Mouse (Mus musculus) granulocyte monocyte progenitor cell, adult 5-6 weeks (primary cell): Measurements from ENCODE around the gene Wdr54. TPM values are rescaled to one million over a fixed set of nuclear protein-coding genes. Genes with fewer than 3 reads are reported as not detected.

Source experiments
- ATAC-seq: replicated peaks from 2 replicates; pipeline ENCODE4 v1.8.0; 2016; ENCODE audit warnings: mild to moderate bottlenecking, moderate TSS enrichment, inconsistent platforms; ENCODE audit not compliant: poor library complexity, severe bottlenecking
- total RNA-seq, 2 experiments: library from RNA; stranded (forward) in 1 of 2; stranded (reverse) in 1 of 2; fragments of 200-712, 200-1000 nt in 1 of 2; fragments of >200 nt in 1 of 2; fragmentation: Nextera tagmentation in 1 of 2; gene quantifications; 2 replicates each; pipeline ENCODE4 v1.2.3; 2014 to 2017

Gene Wdr54
- total RNA-seq, 2 experiments from 2014 or later: not detected

DNA sequence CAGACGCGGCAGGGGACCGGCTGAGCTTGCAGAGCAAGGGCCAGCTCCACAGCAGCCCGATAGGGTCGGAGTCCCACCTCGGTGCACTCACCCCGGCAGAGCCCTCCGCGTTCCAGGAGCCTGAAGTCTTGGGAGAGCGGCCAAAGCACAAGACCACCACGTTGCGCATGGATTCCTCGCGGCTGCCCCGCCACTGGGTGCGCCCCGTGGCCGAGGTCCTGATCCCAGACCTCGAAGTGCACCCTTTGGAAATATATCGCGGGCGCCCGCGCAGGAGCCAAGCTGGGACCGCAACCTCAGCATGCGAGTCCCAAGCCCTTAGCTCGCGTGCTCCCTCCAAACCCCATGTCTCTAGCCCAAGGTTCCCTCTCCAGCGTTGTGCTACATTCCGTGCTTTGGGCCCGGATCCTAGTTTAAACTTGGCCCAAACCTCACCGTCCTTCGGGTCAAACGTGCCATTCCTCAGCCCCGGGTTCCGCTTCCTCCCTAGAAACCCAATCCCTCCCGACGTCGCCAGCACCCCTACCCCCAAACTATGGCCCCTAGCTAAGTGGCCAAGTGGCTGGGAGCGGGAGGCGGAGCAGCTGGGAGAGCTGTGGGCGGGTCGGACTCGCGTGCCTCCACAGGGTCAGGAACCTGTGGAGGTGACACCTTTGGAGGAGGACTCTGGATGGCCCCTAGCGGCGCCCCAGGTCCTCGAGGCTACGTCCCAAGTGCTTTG, 5.9 kb upstream of the Wdr54 start:
- ATAC-seq: peak; percentile 16; the same call in 1 of the 2 replicates

DNA sequence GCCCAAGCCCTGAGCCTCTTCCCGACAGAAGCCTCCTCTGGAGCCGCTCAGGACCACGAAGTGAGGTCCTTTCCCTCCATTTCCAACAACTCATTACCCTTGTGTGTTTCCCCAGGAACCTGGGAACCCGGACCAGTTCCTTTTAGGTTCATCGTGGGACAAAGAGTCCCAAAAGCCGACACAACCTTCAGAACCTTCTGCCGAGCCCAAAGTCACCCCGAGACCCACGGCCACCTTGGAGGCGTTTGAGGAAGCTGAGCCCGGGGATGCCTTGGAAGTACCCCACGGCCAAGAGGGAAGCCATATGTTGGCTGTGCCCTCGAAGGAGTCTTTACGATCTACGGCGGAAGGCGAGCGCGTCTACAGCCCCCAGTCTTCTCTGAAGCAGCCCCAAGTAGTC, 5.2 kb upstream of the Wdr54 start:
- ATAC-seq: no peak

DNA sequence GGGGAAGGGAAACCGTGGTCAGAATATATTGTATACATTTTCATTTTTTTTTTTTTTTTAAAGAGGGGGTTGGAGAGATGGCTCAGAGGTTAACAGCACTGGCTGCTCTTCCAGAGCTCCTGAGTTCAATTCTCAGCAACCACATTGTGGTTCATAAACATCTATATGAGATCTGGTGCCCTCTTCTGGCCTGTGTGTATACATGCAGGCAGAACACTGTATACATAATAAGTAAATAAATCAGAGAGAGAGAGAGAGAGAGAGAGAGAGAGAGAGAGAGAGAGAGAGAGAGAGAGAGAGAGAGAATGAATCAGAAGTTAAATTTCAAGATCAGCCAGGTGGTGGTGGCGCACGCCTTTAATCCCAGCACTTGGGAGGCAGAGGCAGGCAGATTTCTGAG, 3.3 kb upstream of the Wdr54 start:
- ATAC-seq: 0 out of 2 replicates have a peak, but pooled peaks have one; percentile 15

DNA sequence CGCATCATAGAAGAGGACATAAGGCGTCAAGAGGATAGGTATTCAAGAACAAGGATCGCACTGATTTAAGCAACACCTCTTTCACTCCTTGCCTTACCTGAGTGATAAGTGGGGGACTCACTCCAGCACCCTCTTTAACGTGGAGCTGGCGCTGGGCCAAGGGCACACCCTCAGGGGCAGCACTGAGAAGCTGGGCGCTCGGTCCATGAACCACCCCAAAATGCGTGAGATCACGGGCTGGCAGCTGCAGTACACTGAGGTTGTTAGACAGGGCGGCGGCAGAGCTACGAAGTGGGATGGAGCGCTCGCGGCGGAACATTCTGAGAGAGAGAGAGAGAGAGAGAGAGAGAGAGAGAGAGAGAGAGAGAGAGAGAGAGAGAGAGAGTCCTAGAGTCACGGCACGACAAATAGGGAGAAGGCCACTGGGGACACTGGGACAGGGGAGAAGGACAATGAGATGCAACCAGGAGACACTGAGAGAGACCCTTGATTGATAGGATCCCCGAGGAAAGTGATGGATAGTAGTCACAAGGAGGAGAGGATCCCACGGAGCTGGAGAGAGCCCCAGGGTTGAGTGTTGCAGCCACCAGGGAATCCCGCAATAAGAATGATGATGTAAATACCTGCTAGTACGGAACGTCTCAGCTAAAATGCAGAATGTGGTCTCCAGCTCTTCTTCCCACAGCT, 502 bp downstream of the Wdr54 start:
- ATAC-seq: 0 out of 2 replicates have a peak, but pooled peaks have one; percentile 6

DNA sequence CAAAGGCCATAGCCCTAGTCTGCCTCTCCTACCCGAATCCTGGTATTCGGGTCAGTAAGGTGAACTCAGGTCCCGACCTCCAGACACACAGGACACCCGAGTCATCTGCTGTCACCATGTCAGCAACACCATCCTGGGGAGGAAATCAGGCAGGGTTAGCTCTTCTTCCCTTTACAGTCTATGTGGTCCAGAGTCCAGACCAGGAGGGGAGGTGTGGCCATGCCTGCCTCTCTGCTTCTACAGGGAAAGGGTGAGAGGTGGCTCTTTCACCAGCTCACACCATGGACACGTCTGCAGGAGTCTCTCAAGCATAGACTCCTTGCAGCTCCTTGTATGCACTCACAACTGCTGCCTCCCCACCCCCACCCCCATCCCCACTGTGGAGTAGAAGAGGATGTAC, 2.7 kb downstream of the Wdr54 start:
- no peak for ATAC-seq

DNA sequence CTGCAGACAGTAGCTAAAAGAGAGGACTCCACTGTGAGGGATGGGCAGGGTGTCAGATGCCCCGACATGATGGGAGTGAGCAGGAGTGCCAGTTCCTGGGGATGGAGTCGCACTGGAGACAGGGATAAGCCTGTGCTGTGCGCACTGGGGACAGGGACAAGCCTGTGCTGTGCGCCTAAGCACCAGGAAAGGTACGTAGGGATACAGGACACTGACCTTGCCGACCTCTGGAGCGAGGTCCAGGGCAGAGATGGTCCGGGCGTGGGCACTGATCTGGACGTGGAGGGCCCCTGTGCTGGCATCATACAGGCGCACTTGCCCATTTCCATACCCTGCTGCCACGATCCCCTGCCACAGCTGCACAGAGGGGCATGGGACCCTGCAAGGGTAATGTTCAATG, 3.2 kb downstream of the Wdr54 start:
- no peak for ATAC-seq

DNA sequence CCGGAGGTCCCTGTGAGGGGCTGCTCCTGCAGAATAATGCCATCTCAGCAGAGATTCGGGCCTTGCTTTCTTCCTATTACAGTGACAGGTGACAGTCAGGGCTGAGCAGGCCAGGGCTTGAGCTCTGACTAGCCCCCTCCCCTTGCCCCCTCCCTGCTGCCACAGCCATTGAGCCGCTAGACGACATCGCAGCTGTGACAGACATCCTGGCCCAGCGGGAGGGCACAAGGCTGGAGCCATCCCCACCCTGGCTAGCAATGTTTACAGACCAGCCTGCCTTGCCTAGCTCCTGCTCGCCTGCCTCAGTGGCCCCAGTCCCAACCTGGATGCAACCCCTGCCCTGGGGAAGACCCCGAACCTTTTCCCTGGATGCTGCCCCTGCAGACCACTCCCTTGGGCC, 4.5 kb downstream of the Wdr54 start:
- no peak for ATAC-seq

DNA sequence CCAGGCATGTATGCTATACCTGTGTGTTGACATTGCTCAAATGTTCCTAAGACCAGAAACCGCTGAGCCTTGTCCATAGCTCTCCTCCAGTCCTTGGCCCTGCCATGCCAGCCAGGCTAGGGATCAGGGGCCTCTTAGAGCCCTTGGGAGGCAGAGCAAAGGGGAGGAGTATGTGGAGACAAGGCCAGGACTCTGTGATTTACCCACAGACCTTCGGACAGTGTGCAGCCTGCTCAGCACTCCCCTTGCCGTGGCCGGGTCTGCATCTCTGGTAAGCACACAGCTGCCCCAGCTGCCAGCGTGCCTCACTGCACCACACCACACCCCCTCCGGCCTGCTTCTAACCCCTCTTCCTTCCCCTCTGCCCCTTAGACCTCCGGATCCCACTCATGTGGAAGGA, 8.9 kb downstream of the Wdr54 start:
- no peak for ATAC-seq

DNA sequence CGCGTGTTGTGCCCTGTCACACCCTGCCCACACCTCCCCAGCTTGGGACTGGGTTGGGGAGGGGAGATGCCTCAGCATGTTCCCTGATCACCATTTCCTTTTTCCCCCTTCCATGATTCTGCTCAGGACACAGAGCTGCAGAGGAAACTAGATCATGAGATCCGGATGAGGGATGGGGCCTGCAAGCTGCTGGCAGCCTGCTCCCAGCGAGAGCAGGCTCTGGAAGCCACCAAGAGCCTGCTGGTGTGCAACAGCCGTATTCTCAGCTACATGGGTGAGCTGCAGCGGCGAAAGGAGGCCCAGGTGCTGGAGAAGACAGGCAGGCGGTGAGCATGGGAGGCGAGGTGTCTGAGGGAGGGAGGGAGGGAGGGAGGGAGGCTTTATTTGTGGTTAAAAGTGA, 10.4 kb downstream of the Wdr54 start:
- ATAC-seq: no peak

DNA sequence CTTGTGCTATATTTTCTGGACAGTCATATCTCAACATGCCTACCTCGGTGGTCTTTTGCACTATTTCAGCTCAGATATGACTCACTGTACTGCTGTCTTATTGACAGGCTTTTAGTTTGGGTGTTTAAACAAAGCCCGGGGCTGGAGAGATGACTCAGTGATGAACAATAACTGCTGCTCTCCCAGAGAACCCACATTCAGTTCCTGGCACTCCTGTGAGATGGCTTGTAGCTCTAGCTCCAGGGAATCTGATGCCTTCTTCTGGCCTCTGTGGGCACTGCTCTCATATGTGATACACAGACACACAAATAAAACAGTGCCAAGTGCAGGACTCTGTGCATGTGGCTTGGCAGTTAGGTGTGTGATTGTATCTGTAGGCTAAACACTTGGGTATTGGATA, 11.0 kb downstream of the Wdr54 start:
- ATAC-seq: no peak

DNA sequence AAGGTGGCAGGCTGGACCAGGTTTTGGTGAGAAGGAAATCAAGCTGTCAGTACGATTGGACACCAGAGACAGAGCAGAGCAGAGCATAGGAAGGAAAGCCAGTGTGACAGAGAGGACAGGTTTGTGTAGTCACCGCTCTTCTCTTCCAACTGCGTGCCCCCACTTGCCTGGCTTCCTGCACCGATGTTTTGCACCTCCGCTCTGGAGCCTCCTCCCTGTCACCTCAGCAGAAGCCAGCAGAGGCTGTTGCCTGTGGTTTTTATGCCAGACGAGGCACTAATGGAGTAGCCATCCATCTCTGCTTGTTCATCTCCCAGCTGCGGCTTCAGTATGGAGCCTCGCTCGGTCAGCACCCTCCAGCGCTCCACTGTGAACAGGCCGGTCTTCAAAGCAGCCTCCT, 13.3 kb downstream of the Wdr54 start:
- no peak for ATAC-seq

DNA sequence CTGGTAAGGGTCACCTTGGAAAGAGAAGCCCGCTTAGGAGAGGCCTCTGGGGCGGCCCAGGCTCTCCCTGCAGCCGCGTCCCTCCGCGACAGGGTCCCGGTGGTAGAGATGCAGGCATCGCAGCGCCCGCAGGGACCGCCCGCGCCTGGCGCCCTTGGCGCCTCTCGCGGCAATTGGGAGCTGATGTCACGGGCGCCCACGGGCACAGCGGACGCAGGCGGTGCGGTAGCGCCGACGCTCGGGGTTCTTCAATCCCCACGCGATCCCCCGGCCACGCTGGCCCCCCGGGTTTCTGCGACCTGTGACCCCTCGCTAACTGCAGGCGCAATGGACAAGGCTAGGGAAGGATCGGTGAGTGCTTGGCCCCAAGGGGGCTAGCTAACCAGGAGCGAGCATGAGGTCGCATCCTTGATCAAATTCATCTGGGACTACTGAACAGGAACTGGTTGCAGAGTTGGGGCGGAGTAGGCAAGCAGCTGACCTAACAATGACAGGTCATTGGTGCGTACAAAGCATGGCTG, 13.9 kb downstream of the Wdr54 start:
- peak; percentile 36 for ATAC-seq

DNA sequence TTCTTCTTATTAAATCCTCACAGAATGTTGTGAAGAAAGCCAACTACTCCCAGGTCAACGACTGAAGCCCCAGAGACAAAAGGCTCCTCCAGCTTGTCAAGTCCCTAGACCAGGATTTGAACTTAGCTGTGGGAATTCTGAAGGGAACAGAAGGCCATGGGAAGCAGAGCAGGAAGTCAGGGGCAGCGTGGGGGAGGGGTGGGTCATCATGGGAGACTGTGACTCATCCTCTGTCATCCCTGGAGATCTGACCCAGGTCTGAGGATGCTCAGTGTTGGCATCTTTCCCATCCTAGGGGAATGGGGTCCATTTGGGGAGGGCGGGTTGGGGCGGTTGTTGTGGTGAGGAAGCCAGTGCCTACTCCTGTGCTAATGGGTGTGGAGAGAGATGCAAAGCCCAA, 14.6 kb downstream of the Wdr54 start:
- ATAC-seq: no peak

DNA sequence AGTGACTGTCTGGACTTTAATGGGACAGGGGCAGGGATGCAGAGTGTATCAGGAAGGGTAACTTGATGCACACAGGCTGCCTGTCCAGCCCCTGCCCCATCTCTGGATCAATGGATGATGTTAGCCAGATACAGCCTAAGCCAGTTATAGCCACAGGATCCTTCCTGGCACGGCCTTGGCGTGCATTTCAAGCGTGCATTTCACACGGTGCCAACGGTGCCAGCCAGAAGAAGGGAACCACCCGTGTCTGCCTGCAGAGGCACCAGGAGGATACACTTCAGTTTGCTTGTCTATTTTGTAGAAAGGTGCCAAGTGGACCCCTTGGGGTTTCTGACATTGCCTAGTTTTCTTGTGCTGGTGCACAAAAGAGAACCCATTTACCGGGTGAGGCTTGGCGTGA, 16.2 kb downstream of the Wdr54 start:
- no peak for ATAC-seq

DNA sequence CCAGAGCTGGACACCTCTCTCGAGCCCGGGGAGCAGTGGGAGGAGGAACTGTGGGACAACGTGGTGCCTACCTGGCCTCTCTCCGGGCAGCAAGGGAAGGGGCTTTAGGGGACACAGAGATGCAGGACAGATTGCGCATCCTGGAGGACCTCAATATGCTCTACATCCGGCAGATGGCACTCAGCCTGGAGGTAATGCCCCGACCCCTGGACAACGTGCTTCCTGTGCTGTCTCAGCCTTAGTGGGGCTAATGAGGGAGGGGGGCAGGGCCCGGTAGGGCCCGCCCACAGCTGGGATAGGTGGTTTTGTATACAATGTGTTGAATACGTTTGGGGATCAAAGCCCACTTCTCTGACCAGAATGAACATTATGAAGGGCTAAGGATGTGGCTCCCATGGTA, 18.1 kb downstream of the Wdr54 start:
- peak; percentile 33 for ATAC-seq

DNA sequence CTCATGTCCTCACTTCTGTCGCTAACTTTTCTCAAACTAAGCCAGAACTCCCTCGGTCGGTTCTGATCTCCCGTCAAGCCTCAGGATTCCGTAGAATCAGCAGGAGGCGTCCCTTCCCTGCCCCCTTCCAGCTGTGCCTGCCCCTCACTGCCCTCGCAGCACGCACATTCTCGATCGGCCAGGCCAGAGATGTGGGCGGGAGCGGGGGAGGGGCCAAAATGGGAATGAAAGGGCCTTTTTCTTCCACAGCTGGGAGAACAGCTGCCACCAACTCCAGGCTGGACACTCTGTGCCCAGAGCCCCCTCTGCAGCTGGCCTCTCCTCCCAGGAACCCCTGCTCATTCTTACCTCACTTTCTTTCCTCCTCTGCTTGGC, 18.6 kb downstream of the Wdr54 start:
- peak; percentile 24 for ATAC-seq

DNA sequence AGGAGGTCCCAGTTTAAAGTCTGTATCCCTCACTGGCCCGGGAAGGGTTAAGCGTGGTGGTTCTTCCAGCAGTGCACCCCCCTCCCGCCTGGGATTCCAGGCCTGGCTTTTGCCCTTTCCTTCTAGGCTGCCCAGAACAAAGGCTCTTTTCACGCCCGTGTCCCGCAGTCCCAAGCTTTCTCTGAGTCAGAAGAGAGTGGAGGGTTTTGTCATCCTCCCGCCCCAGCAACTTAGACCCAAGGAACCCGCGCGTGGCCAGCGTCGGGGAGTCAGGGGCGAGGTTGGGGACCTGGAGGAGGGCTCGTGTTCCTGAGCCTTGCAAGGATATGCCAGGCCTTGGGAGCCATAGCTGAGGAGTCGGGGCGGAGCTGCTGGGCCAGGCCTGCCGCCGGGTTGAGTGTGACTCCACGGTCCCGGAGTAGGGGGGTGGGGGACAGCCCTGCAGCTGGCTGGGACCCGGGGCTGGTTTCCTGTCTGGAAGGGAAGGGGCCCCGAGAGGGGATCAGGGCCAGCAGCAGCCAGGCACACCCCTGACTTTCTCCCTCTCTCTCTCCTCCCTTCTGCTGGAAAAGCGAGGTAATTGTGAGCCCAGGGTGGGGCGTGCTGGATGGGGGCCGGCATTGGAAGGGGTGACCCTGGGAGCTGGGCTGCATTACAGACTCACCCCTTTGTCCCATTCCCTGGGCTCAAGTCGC, 19.2 kb downstream of the Wdr54 start:
- ATAC-seq: peak; percentile 10; the same call in 1 of the 2 replicates

DNA sequence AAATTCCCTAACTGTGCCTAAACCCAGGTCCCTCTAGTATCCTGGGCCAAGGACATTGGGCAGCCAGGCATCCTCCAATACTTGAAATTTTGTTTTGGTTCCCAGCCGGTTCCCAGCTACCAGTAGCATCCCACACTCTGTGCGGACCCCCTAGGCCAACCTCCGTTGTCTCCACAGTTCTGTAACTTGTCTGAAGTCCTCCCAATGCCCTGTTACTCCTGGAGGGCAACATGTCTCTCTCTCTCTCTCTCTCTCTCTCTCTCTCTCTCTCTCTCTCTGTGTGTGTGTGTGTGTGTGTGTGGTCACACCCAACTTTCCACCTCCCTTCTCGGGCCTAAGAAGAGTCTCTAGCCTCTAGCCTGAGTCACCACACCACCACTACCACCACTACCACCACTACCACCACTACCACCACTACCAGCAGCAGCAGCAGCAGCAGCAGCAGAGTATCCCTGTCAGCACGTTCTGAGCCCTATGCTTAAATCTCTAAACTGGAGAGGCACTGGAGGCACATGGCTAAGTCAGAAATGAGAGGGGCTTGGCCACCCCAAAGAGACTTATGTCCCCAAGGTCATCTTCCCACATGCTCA, 19.8 kb downstream of the Wdr54 start:
- no peak for ATAC-seq

DNA sequence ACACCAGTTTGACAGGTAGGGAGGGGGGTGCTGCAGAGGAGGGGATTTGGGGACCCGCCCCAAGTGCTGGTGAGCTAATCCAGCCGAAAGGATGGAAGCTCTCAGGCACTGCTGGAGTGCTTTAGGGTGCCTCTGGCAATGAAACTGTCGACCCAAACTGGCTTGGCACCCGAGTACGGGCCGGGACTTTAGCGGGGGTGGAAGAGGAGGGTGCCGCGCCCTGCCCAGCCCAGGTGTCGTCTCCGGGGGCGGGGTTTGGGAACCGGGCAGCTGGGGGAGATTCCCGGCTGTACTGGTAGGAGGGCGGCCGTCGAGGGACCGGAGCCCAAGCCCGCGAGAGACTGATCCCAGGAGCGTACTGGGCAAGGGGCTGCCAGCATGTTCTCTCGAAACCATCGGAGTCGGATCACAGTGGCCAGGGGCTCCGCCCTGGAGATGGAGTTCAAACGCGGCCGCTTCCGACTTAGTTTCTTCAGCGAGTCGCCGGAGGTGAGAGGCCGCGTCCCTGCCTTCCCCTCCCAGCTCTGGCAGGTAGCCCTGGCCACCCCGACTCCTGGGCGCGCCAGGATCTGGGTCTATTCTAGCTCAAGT, 20.5 kb downstream of the Wdr54 start:
- no peak for ATAC-seq

DNA sequence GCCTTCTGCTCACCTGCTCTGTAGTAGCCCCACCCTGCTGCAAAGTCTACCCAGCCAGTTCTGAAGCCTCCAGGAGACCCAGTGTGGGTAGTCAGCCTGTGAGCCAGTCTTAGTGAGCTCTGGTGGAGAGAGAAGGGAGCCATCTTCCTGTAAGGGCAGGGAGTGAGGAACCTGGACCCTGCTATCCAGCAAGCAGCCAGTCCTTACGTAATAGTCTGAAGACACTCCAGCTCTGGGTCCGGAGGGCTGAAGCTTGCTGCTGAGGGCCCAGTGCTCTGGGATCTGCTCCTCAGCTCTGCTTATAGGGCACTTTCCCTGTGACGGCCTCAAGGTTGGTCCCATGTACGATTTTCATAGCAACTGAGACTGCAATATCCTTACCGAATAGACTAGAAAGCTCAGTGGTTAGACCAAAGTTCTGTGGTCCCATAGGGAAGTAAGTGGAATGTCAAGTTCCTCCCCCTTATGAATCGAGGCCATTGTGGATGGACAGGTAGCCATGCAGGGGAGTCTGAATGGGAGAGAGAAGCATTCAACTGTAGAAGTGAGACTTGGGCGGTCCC, 21.2 kb downstream of the Wdr54 start, which contains the start of gene Rtkn:
Rtkn (plus strand) TSS at position 513 of the 563 bp plus-strand sequence.
- ATAC-seq: peak; percentile 49
